Mouse (Mus musculus) T-helper 17 cell (primary cell): ENCODE measurements around the gene Col4a4.

Experiments
- in situ Hi-C, 2 experiments: fragments of 300-600 bp; cut with MboI, MseI; formaldehyde crosslinking; loops; 1 replicate in 1 of 2; 2 replicates in 1 of 2; pipeline ENCODE4 v1.15.1; 2025; ENCODE audit warnings: high pct_unique_total_duplicates in 2 of 2

Gene Col4a4

DNA sequence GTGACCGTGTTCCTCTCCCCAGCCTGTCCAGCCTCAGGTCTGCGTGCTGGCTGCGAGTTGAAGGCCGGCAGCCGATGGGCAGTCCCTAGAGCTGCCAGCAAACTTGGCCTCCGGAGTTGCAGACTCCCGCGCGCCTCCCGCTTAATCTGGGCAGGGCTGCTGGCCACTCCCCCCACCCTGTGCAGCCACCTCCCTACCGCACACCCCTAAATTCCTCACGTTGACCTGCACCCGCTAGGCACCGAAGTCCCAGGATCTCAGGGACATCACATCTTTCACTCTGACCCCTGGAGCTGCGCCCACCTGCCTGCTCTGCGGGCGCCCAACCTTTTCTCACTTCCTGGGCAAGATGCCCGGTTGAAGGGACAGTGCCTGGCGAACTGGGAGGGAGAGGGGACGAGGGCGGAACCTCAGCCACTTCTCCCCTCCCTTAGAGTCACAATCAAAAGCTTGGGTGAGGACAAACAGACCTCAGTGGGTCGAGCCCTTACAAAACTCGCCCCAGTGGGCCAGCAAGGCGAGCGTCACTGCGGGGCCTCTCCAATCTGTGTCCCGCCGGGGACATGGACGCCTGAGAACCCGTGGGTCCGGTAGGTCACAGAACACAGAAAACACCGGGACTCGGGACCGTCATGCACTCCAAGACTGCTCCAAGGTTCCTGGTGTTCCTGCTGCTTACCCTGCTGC lies at the start of gene Col4a4, which contains the start of gene Col4a3:
Col4a4 (minus strand) TSS at position 137 of the 687 bp plus-strand sequence.
Col4a3 (plus strand) TSS at position 209 of the 687 bp plus-strand sequence.
- in situ Hi-C loops: no loop called here

DNA sequence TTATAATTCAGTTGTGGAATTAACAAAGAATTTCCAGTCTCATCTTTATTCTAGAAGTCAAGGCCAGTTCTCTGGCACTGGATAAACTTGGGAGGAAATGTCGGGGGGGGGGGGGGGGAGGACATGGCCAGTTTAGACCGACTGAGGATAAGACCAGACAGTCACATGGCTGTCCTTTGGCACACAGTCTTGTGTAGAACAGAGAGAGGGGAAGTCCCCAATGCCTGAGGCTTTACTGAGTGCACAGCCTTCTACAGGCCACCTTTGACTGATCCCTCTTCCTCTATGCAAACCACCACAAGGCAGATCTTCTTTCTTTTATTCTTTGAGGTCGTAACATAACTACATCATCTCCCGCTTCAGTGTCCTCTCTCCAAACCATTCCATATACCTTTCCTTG lies 49.7 kb upstream of the Col4a4 start:
- in situ Hi-C loops: no loop called here

- in situ Hi-C loops: no loop called here
Measured at GRCm38 (mm10) chr1:82635254-82635620, 48.6 kb upstream of the Col4a4 start.

GRCm38 (mm10) chr1:82634545-82635253 lies 48.0 kb upstream of the Col4a4 start:
- in situ Hi-C loops: no loop called here

DNA sequence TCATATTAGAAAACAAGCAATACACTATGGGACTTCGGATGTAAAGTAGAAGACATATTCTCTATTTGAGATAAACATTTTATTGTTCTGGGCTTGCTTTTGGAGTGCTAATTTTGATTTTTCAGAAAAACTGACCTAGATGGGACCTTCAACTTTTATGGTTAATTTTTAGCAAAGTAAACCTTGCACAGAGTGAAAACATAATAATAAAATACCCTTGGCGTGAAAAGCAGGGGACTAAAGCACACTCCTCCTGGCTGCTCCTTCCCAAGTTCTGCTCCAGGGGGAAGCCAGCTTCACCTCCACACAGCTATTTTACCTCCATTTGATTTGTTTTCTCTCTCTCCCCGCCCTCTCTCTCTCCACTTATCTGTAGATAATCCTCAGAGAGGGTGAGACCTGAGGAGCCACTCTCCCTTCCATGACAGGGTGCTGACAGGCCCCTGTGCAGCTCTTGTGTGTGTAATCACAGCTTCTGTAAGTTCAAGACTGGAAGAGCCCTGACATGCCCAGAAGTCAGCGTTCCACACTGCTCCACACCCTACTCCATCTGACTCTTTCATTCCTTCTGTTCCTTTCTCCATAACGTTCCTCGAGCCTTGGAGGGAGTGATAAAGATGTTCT lies 44.6 kb upstream of the Col4a4 start:
- in situ Hi-C loops: no loop called here

DNA sequence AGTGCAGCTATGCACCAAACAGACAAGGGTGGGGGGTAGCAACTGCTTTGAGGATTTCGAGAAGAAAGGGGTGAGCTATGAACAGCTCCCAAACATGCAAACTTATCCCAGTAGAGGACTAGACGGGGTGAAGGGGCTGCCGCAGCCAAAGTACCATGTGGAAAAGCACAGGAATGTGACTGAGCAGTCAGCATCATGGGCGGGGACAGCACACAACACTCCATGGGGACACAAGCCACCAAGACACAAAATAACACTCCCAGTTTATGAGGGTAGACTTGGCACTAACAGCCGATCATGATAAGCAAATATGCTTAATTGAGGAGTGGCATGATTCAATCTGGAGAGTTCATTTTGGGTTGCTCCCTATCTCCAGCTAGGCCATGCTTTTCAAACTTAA lies 42.8 kb upstream of the Col4a4 start:
- in situ Hi-C loops: no loop called here

- in situ Hi-C loops: no loop called here
Measured at GRCm38 (mm10) chr1:82627652-82628051, 41.0 kb upstream of the Col4a4 start.

- in situ Hi-C loops: no loop called here
Measured at GRCm38 (mm10) chr1:82625474-82625873, 38.8 kb upstream of the Col4a4 start.

GRCm38 (mm10) chr1:82624934-82625333 lies 38.3 kb upstream of the Col4a4 start:
- in situ Hi-C loops: loop anchor here in 1 of 2 experiments (5.0 kb wide), 1 partner anchor 32 kb away; no protein-coding TSS in a partner anchor

- in situ Hi-C loops: loop anchor here in 1 of 2 experiments (5.0 kb wide), 1 partner anchor 37 kb away; no protein-coding TSS in a partner anchor
Measured at GRCm38 (mm10) chr1:82619981-82620380, 33.3 kb upstream of the Col4a4 start.

DNA sequence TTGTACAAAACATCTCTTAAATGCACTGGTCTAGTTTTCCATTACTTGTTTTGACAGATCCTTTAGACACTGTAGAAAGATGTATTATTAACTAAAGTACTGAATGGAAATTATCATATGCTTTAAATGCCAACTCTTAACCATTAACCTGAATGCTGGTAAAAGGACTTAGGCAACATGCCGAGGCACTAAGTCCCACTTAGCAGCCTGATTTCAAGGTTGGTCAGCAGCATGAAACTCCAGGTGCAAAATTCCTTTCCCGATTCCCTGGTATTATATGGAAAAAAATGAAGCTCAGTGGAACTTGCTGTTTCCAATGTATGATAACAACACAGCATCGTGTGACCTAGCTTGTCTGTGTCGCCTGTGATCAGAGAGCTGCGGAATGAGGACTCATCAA lies 31.9 kb upstream of the Col4a4 start:
- in situ Hi-C loops: no loop called here

DNA sequence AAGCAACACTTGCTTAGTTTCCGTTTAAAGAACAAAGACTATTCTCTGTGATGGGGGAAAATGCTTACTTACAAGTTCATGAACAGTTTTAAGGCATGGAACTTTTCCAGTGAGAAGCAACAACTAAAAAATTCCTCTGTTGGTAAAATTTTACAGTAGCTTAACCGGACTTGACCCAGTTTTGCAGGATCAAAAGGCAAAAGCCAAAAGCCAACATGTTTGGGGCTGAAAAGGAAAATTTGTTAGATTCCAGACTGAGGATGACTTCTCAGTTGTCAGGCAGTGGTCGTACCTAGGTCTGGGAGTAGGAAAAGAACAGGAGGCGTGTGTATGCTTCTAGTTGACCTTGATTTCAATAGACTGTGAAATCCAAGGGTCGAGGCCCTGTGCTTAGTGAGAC lies 31.4 kb upstream of the Col4a4 start:
- in situ Hi-C loops: no loop called here

GRCm38 (mm10) chr1:82612061-82612660 lies 25.5 kb upstream of the Col4a4 start:
- in situ Hi-C loops: no loop called here

DNA sequence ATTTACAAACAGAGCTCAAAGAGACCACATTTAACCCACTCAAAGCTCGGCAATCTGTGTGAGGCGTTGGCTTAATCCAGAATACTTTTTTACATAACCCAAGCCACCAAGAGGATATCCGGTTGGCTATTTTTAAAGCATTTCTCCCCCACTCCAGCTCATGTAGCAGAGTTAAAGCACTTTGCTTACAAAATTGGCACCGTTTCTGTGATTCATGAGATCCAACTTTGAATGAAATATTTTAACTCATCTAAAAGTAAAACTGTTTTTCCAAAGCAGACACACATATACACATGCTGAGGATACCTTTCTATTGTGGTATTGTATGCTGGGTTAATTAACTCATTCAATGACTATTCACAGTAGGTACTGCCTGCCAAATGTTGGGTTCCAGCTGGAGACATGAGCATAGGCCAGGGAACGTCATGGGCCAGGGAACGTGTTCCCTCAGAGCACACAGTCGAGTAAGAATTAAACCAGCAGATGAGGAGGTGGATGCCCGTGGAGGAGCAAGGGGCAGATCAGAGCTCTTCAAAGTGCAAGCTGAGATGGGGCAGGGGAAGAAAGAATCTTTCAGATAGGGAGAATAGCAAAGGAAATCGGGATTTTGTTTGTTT lies 22.1 kb upstream of the Col4a4 start:
- in situ Hi-C loops: no loop called here

GRCm38 (mm10) chr1:82605856-82606255 lies 19.2 kb upstream of the Col4a4 start:
- in situ Hi-C loops: no loop called here

DNA sequence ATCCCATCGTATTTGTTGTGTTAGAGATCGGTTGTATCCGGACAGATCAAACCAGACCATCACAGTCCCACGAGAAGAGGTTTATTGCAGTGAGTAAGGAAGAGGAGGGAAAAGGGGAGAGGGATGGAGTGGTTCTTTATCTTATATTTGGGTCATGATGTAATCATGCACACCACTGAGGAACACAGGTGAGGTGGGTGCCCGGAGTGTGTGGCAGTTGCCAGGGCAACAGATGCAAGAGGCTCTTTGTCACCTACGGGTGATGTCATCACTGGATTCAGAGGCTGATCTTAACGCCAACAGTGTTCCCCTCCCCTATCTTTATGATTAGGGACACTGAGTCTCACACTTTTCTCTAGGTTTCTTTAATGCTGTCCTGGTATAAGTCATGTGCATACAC lies 18.7 kb upstream of the Col4a4 start:
- in situ Hi-C loops: no loop called here

- in situ Hi-C loops: no loop called here
Measured at GRCm38 (mm10) chr1:82603198-82603950, 16.7 kb upstream of the Col4a4 start.

- in situ Hi-C loops: loop anchor here in 1 of 2 experiments (5.0 to 10.0 kb wide), 2 partner anchors 65 to 1648 kb away; no protein-coding TSS in a partner anchor
Measured at GRCm38 (mm10) chr1:82596864-82597596, 10.4 kb upstream of the Col4a4 start.

DNA sequence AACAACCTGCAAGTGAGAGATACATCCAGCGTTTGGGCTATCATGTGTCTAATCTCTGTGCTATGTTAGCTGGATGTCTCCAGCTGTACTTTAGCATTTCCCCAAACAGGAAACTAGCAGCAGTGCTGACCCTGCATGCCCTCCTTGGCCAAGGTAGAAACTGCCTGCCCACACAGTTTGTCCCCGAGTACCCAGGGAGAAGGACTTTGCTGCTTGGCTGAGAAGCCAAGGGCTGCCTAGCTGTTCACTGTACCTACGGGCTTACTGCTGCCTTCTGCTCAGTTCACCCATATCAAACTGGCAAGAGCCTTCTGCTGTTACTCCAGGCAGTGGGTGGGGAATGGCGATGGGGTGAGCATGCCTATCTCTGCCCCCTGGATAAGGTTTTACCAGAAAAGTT lies 3.6 kb upstream of the Col4a4 start:
- in situ Hi-C loops: loop anchor here in 1 of 2 experiments (10.0 kb wide), 1 partner anchor 1655 kb away; no protein-coding TSS in a partner anchor

GRCm38 (mm10) chr1:82585981-82586380 lies 668 bp downstream of the Col4a4 start:
- in situ Hi-C loops: no loop called here
